Mouse (Mus musculus): ENCODE data around the gene Klf3. TPM values are rescaled to one million over a fixed set of nuclear protein-coding genes. Genes with fewer than 3 reads are reported as not detected.

Klf3 gene
- polyA plus RNA-seq, 1 experiment from 2014 or later = 34.8 TPM

GRCm38 (mm10) chr5:64821964-64822363 lies 18.8 kb downstream of the Klf3 start:
- no peaks in the 10 kb centered on the region for H3K4me1 ChIP-seq (ENCODE audit: control insufficient read depth, insufficient read depth, low read length)
- H3K9ac ChIP-seq (ENCODE audit: low read length) = no peak overlapping the region
- 96% methylated on average over 24 of the region's 24 CpGs for WGBS
- no peaks in the 10 kb centered on the region for H3K27me3 ChIP-seq (ENCODE audit: control insufficient read depth, insufficient read depth, low read length)
- no peak for ATAC-seq (ENCODE audit: low FRiP score)
- no peak for DNase-seq (ENCODE audit: low spot score, missing footprints)
- no peak overlapping the region for H3K4me2 ChIP-seq
- no peak overlapping the region for H3K27ac ChIP-seq (ENCODE audit: low read depth, low read length)
- H3K9me3 ChIP-seq (ENCODE audit: control insufficient read depth, low read length) = no peaks in the 10 kb centered on the region; the same call in 1 of the 2 replicates
- peaks cover 40% of the 10 kb centered on the region for H3K36me3 ChIP-seq (ENCODE audit: control insufficient read depth, insufficient read depth, low read length)
- H3K4me3 ChIP-seq (ENCODE audit: low read depth, low read length) = no peak overlapping the region

- 96% methylated on average over 11 of the region's 11 CpGs for WGBS
These were observed 20.2 kb downstream of the Klf3 start for GRCm38 (mm10) chr5:64823431-64823830.

GRCm38 (mm10) chr5:64824765-64825164 lies 21.6 kb downstream of the Klf3 start:
- Histone ChIP-seq H3K4me2 (no peak overlapping the region), H3K36me3 (ENCODE audit: control insufficient read depth, insufficient read depth, low read length) (peaks cover 46% of the 10 kb centered on the region), H3K4me3 (ENCODE audit: low read depth, low read length) (no peak overlapping the region), H3K9ac (ENCODE audit: low read length) (no peak overlapping the region), H3K27me3 (ENCODE audit: control insufficient read depth, insufficient read depth, low read length) (no peaks in the 10 kb centered on the region), H3K27ac (ENCODE audit: low read depth, low read length) (no peak overlapping the region), H3K4me1 (ENCODE audit: control insufficient read depth, insufficient read depth, low read length) (no peaks in the 10 kb centered on the region), H3K9me3 (ENCODE audit: control insufficient read depth, low read length) (no peaks in the 10 kb centered on the region; the same call in 1 of the 2 replicates)
- no peak for DNase-seq (ENCODE audit: low spot score, missing footprints)
- 95% methylated on average over 3 of the region's 3 CpGs for WGBS
- no peak for ATAC-seq (ENCODE audit: low FRiP score)

More at GRCm38 (mm10) chr5:64823431-64823830, 20.2 kb downstream of the Klf3 start:
- no peaks in the 10 kb centered on the region for H3K4me1 ChIP-seq (ENCODE audit: control insufficient read depth, insufficient read depth, low read length)
- DNase-seq (ENCODE audit: low spot score, missing footprints) = no peak
- peaks cover 45% of the 10 kb centered on the region for H3K36me3 ChIP-seq (ENCODE audit: control insufficient read depth, insufficient read depth, low read length)
- no peak overlapping the region for H3K4me3 ChIP-seq (ENCODE audit: low read depth, low read length)
- H3K27ac ChIP-seq (ENCODE audit: low read depth, low read length) = no peak overlapping the region
- no peak for ATAC-seq (ENCODE audit: low FRiP score)
- no peaks in the 10 kb centered on the region; the same call in 1 of the 2 replicates for H3K9me3 ChIP-seq (ENCODE audit: control insufficient read depth, low read length)
- H3K4me2 ChIP-seq = no peak overlapping the region
- H3K9ac ChIP-seq (ENCODE audit: low read length) = no peak overlapping the region
- H3K27me3 ChIP-seq (ENCODE audit: control insufficient read depth, insufficient read depth, low read length) = no peaks in the 10 kb centered on the region

- Histone ChIP-seq H3K27ac (ENCODE audit: low read depth, low read length) (no peak overlapping the region), H3K4me1 (ENCODE audit: control insufficient read depth, insufficient read depth, low read length) (no peaks in the 10 kb centered on the region), H3K27me3 (ENCODE audit: control insufficient read depth, insufficient read depth, low read length) (no peaks in the 10 kb centered on the region), H3K4me3 (ENCODE audit: low read depth, low read length) (no peak overlapping the region), H3K4me2 (no peak overlapping the region), H3K9ac (ENCODE audit: low read length) (no peak overlapping the region), H3K36me3 (ENCODE audit: control insufficient read depth, insufficient read depth, low read length) (peaks cover 43% of the 10 kb centered on the region), H3K9me3 (ENCODE audit: control insufficient read depth, low read length) (no peaks in the 10 kb centered on the region; the same call in 1 of the 2 replicates)
- 93% methylated on average over 7 of the region's 7 CpGs for WGBS
- DNase-seq (ENCODE audit: low spot score, missing footprints) (no peak), ATAC-seq (ENCODE audit: low FRiP score) (no peak)
These were observed 22.3 kb downstream of the Klf3 start for GRCm38 (mm10) chr5:64825496-64825895.

- Histone ChIP-seq H3K4me2 (no peak overlapping the region), H3K36me3 (ENCODE audit: control insufficient read depth, insufficient read depth, low read length) (peaks cover 35% of the 10 kb centered on the region), H3K27me3 (ENCODE audit: control insufficient read depth, insufficient read depth, low read length) (no peaks in the 10 kb centered on the region), H3K9me3 (ENCODE audit: control insufficient read depth, low read length) (no peaks in the 10 kb centered on the region; the same call in 1 of the 2 replicates), H3K4me1 (ENCODE audit: control insufficient read depth, insufficient read depth, low read length) (no peaks in the 10 kb centered on the region), H3K27ac (ENCODE audit: low read depth, low read length) (no peak overlapping the region), H3K4me3 (ENCODE audit: low read depth, low read length) (no peak overlapping the region), H3K9ac (ENCODE audit: low read length) (no peak overlapping the region)
- no peak for ATAC-seq (ENCODE audit: low FRiP score)
- 95% methylated on average over 12 of the region's 12 CpGs for WGBS
- DNase-seq (ENCODE audit: low spot score, missing footprints) = peak; percentile 26
These were observed 24.0 kb downstream of the Klf3 start for GRCm38 (mm10) chr5:64827151-64827550.

- Histone ChIP-seq H3K27me3 (ENCODE audit: control insufficient read depth, insufficient read depth, low read length) (no peaks in the 10 kb centered on the region), H3K9me3 (ENCODE audit: control insufficient read depth, low read length) (no peaks in the 10 kb centered on the region; the same call in 1 of the 2 replicates), H3K27ac (ENCODE audit: low read depth, low read length) (no peak overlapping the region), H3K4me3 (ENCODE audit: low read depth, low read length) (no peak overlapping the region), H3K9ac (ENCODE audit: low read length) (no peak overlapping the region), H3K36me3 (ENCODE audit: control insufficient read depth, insufficient read depth, low read length) (peaks cover 29% of the 10 kb centered on the region), H3K4me2 (no peak overlapping the region), H3K4me1 (ENCODE audit: control insufficient read depth, insufficient read depth, low read length) (no peaks in the 10 kb centered on the region)
- peak; percentile 51 for DNase-seq (ENCODE audit: low spot score, missing footprints)
- 93% methylated on average over 9 of the region's 9 CpGs for WGBS
- no peak for ATAC-seq (ENCODE audit: low FRiP score)
These were observed 25.1 kb downstream of the Klf3 start for GRCm38 (mm10) chr5:64828314-64828713.

GRCm38 (mm10) chr5:64829606-64830005 lies 26.4 kb downstream of the Klf3 start:
- no peaks in the 10 kb centered on the region for H3K27me3 ChIP-seq (ENCODE audit: control insufficient read depth, insufficient read depth, low read length)
- no peak overlapping the region for H3K4me2 ChIP-seq
- peaks cover 19% of the 10 kb centered on the region for H3K36me3 ChIP-seq (ENCODE audit: control insufficient read depth, insufficient read depth, low read length)
- 94% methylated on average over 10 of the region's 10 CpGs for WGBS
- ATAC-seq (ENCODE audit: low FRiP score) (no peak), DNase-seq (ENCODE audit: low spot score, missing footprints) (no peak)
- no peaks in the 10 kb centered on the region for H3K4me1 ChIP-seq (ENCODE audit: control insufficient read depth, insufficient read depth, low read length)
- no peak overlapping the region for H3K27ac ChIP-seq (ENCODE audit: low read depth, low read length)
- H3K9me3 ChIP-seq (ENCODE audit: control insufficient read depth, low read length) = no peaks in the 10 kb centered on the region
- no peak overlapping the region for H3K4me3 ChIP-seq (ENCODE audit: low read depth, low read length)
- H3K9ac ChIP-seq (ENCODE audit: low read length) = no peak overlapping the region

- peaks cover 19% of the 10 kb centered on the region for H3K36me3 ChIP-seq (ENCODE audit: control insufficient read depth, insufficient read depth, low read length)
- no peak for ATAC-seq (ENCODE audit: low FRiP score)
- WGBS = 82% methylated on average over 3 of the region's 3 CpGs
These were observed 27.6 kb downstream of the Klf3 start for GRCm38 (mm10) chr5:64830773-64831172.

GRCm38 (mm10) chr5:64833410-64833809 lies 30.2 kb downstream of the Klf3 start:
- Histone ChIP-seq H3K36me3 (ENCODE audit: control insufficient read depth, insufficient read depth, low read length) (peaks cover 9% of the 10 kb centered on the region; the same call in 1 of the 2 replicates), H3K4me2 (no peak overlapping the region)
- DNase-seq (ENCODE audit: low spot score, missing footprints) = no peak

More at GRCm38 (mm10) chr5:64830773-64831172, 27.6 kb downstream of the Klf3 start:
- Histone ChIP-seq H3K4me3 (ENCODE audit: low read depth, low read length) (no peak overlapping the region), H3K9ac (ENCODE audit: low read length) (no peak overlapping the region), H3K4me1 (ENCODE audit: control insufficient read depth, insufficient read depth, low read length) (no peaks in the 10 kb centered on the region), H3K4me2 (no peak overlapping the region), H3K27ac (ENCODE audit: low read depth, low read length) (no peak overlapping the region), H3K27me3 (ENCODE audit: control insufficient read depth, insufficient read depth, low read length) (no peaks in the 10 kb centered on the region), H3K9me3 (ENCODE audit: control insufficient read depth, low read length) (no peaks in the 10 kb centered on the region)
- DNase-seq (ENCODE audit: low spot score, missing footprints) = no peak

More at GRCm38 (mm10) chr5:64833410-64833809, 30.2 kb downstream of the Klf3 start:
- Histone ChIP-seq H3K9ac (ENCODE audit: low read length) (no peak overlapping the region), H3K27me3 (ENCODE audit: control insufficient read depth, insufficient read depth, low read length) (no peaks in the 10 kb centered on the region), H3K4me1 (ENCODE audit: control insufficient read depth, insufficient read depth, low read length) (no peaks in the 10 kb centered on the region), H3K27ac (ENCODE audit: low read depth, low read length) (no peak overlapping the region), H3K9me3 (ENCODE audit: control insufficient read depth, low read length) (no peaks in the 10 kb centered on the region), H3K4me3 (ENCODE audit: low read depth, low read length) (no peak overlapping the region)
- no peak for ATAC-seq (ENCODE audit: low FRiP score)
